Mouse (Mus musculus): ENCODE data around the gene Acot7.

GRCm38 (mm10) chr4:152176638-152177037, 1.3 kb upstream of the Acot7 start:
- TF ChIP-seq CTCF (IDR thresholded peaks at IDR 0.05; ENCODE audit: borderline replicate concordance, insufficient read depth, low read depth, low read length) (no peak), POLR2A (IDR thresholded peaks at IDR 0.05; ENCODE audit: borderline replicate concordance, insufficient read depth, low read length) (no peak)
